Mouse (Mus musculus) limb, embryonic 12.5 days (tissue): ENCODE measurements around the gene Trmt1. TPM values are rescaled to one million over a fixed set of nuclear protein-coding genes. Genes with fewer than 3 reads are reported as not detected.

Experiments used
- ATAC-seq: fragments of 200-750 bp; cut with Nextera tagmentation; 2 replicates; pipeline ENCODE4 v1.8.0; 2017; ENCODE audit warnings: low read depth, moderate TSS enrichment; ENCODE audit not compliant: insufficient number of reproducible peaks, insufficient read depth, low FRiP score, low TSS enrichment
- H3K27ac ChIP-seq: fragments of 300-500 bp; sonication (generic); 2 replicates; pipeline ENCODE4 v1.5.1; 2016; ENCODE audit warnings: mild to moderate bottlenecking, moderate library complexity
- H3K27me3 ChIP-seq: fragments of 300-500 bp; sonication (generic); 2 replicates; pipeline ENCODE4 v1.6.1; 2016; ENCODE audit warnings: mild to moderate bottlenecking, moderate library complexity
- H3K36me3 ChIP-seq: fragments of 300-500 bp; sonication (generic); 2 replicates; pipeline ENCODE4 v1.6.1; 2016; ENCODE audit warnings: mild to moderate bottlenecking, moderate library complexity
- H3K4me1 ChIP-seq: fragments of 300-500 bp; sonication (generic); replicated peaks from 2 replicates; pipeline ENCODE4 v1.6.1; 2016
- H3K4me2 ChIP-seq: fragments of 300-500 bp; sonication (generic); 2 replicates; pipeline ENCODE4 v1.6.1; 2016; ENCODE audit warnings: mild to moderate bottlenecking, moderate library complexity
- H3K4me3 ChIP-seq: fragments of 300-500 bp; sonication (generic); replicated peaks from 2 replicates; pipeline ENCODE4 v1.5.1; 2016; ENCODE audit warnings: mild to moderate bottlenecking
- H3K9ac ChIP-seq: fragments of 300-500 bp; sonication (generic); replicated peaks from 2 replicates; pipeline ENCODE4 v1.6.1; 2016; ENCODE audit warnings: mild to moderate bottlenecking, moderate library complexity
- H3K9me3 ChIP-seq: fragments of 300-500 bp; sonication (generic); 2 replicates; pipeline ENCODE4 v1.6.1; 2016; ENCODE audit warnings: mild to moderate bottlenecking, moderate library complexity
- WGBS: fragments of 180-500 bp; shearing (Covaris S2); methylation state at CpG from one replicate; pipeline ENCODE4 v1.1.7; 2016; 5-methylcytosine and 5-hydroxymethylcytosine counted together
- polyA plus RNA-seq: library from polyadenylated mRNA; unstranded; fragments of >200 nt; fragmentation: Nextera tagmentation; extraction: Ambion mirVana; gene quantifications from 2 replicates; pipeline ENCODE4 v1.2.1, GENCODE M21; 2016

Gene Trmt1
- polyA plus RNA-seq, 1 experiment from 2014 or later = 66.9 TPM

- peak; percentile 86 for ATAC-seq
- Histone ChIP-seq H3K36me3 (peaks cover 38% of the 10 kb centered on the region), H3K27me3 (peaks cover 35% of the 10 kb centered on the region)
Measured at GRCm38 (mm10) chr8:84711933-84712758, 26.0 kb downstream of the Trmt1 start.

DNA sequence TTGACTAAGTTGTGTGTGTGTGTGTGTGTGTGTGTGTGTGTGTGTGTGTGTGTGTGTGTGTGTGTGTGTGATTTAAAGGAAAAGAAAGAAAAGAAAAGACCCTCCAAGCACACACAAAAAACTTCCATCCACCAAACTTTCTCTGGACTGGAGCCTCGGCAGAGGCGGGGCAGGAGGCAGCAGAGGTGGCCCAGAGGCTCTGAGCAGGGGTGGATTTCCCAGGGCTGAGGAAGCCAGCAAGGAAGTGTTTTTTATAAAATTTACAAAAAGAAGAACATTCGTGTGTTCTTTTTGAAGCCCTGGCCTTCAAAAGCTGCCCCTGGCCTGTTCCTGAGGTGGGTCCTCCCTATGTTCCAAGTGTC, 26.6 kb downstream of the Trmt1 start:
- peaks cover 93% of the 10 kb centered on the region for H3K4me1 ChIP-seq
- peaks cover 41% of the 10 kb centered on the region for H3K36me3 ChIP-seq
- H3K27ac ChIP-seq = peak overlapping the region; percentile 97
- 15% methylated on average over 3 of the region's 3 CpGs for WGBS
- H3K9ac ChIP-seq = 0 out of 2 replicates have a peak overlapping the region, but pooled peaks have one; percentile 28
- H3K4me2 ChIP-seq = peak overlapping the region; percentile 40; the same call in 1 of the 2 replicates
- peaks cover 29% of the 10 kb centered on the region for H3K27me3 ChIP-seq
- ATAC-seq = peak; percentile 14; the same call in 1 of the 2 replicates
- H3K9me3 ChIP-seq = no peaks in the 10 kb centered on the region
- H3K4me3 ChIP-seq = no peak overlapping the region

More at GRCm38 (mm10) chr8:84711933-84712758, 26.0 kb downstream of the Trmt1 start:
- Histone ChIP-seq H3K4me1 (peaks cover 93% of the 10 kb centered on the region), H3K4me2 (peak overlapping the region; percentile 40), H3K4me3 (0 out of 2 replicates have a peak overlapping the region, but pooled peaks have one; percentile 10), H3K9me3 (no peaks in the 10 kb centered on the region), H3K27ac (peak overlapping the region; percentile 97), H3K9ac (peak overlapping the region; percentile 28; the same call in 1 of the 2 replicates)
- WGBS = 8% methylated on average over 11 of the region's 11 CpGs

DNA sequence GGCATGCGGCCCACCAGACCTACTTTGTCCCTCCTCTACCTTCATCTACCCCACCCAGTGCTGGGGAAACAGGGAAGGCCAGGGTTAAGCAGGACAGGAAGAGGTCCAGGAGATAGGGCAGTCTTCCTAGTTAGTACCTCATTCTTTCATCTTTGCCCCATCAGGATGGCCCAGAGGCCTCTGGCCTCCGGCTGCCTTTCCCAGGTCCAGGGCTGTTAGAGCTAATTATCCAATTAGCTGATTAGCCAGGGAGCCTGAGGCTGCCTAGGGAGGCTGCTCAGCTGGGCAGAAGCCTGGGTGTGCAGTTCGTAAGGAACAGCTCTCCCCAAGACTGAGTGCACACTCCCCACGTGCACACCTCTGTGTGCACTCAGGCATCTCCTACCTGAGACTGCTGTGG, 27.3 kb downstream of the Trmt1 start:
- peaks cover 39% of the 10 kb centered on the region for H3K36me3 ChIP-seq
- peak overlapping the region; percentile 20; the same call in 1 of the 2 replicates for H3K4me2 ChIP-seq
- ATAC-seq = no peak
- peak overlapping the region; percentile 97 for H3K27ac ChIP-seq
- H3K27me3 ChIP-seq = peaks cover 23% of the 10 kb centered on the region
- peaks cover 89% of the 10 kb centered on the region for H3K4me1 ChIP-seq
- no peak overlapping the region for H3K4me3 ChIP-seq
- no peaks in the 10 kb centered on the region for H3K9me3 ChIP-seq
- 38% methylated on average over 4 of the region's 4 CpGs for WGBS
- H3K9ac ChIP-seq = peak overlapping the region; percentile 8; the same call in 1 of the 2 replicates

DNA sequence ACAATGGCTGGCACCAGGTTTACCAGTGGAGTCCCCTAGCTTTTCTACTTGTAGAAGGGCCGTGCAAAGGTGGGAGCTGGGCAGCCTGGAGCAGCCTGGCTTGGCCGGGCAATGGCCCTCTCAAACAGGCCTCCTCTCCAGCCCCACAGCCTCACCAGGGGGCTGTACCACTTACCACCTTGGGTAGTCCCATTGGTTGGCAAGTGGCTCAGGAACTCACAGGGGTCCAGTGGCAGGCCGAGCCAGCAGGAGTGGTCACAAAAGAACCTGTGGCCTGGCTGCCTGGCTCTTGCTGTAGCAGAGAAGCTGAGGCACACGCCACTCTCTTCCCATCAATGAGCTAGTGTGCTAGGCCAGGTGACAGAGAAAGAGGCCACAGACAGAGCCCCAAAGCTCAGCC, 28.1 kb downstream of the Trmt1 start:
- 63% methylated on average over 4 of the region's 4 CpGs for WGBS
- no peaks in the 10 kb centered on the region for H3K9me3 ChIP-seq
- peaks cover 23% of the 10 kb centered on the region for H3K27me3 ChIP-seq
- peaks cover 43% of the 10 kb centered on the region for H3K36me3 ChIP-seq
- no peak overlapping the region for H3K4me3 ChIP-seq
- H3K4me2 ChIP-seq = 0 out of 2 replicates have a peak overlapping the region, but pooled peaks have one; percentile 13
- H3K4me1 ChIP-seq = peaks cover 90% of the 10 kb centered on the region
- ATAC-seq = no peak
- H3K9ac ChIP-seq = peak overlapping the region; percentile 14; the same call in 1 of the 2 replicates
- peak overlapping the region; percentile 97 for H3K27ac ChIP-seq

GRCm38 (mm10) chr8:84715893-84716468, 29.9 kb downstream of the Trmt1 start:
- H3K9ac ChIP-seq = no peak overlapping the region
- H3K9me3 ChIP-seq = no peaks in the 10 kb centered on the region
- peak overlapping the region; percentile 19 for H3K4me2 ChIP-seq
- WGBS = 8% methylated on average over 27 of the region's 27 CpGs
- peaks cover 84% of the 10 kb centered on the region for H3K4me1 ChIP-seq
- peak overlapping the region; percentile 79 for H3K27ac ChIP-seq
- H3K36me3 ChIP-seq = peaks cover 57% of the 10 kb centered on the region
- no peak overlapping the region for H3K4me3 ChIP-seq
- ATAC-seq = no peak
- H3K27me3 ChIP-seq = peaks cover 28% of the 10 kb centered on the region

- Histone ChIP-seq H3K9me3 (no peaks in the 10 kb centered on the region), H3K4me1 (peaks cover 84% of the 10 kb centered on the region), H3K4me3 (no peak overlapping the region), H3K27ac (peak overlapping the region; percentile 84), H3K36me3 (peaks cover 62% of the 10 kb centered on the region), H3K4me2 (no peak overlapping the region), H3K27me3 (peaks cover 28% of the 10 kb centered on the region), H3K9ac (no peak overlapping the region)
- WGBS = 69% methylated on average over 11 of the region's 11 CpGs
- ATAC-seq = no peak
Measured at GRCm38 (mm10) chr8:84716790-84717189, 30.7 kb downstream of the Trmt1 start.

- H3K27ac ChIP-seq = peak overlapping the region; percentile 25; the same call in 1 of the 2 replicates
Measured at GRCm38 (mm10) chr8:84718476-84718875, 32.4 kb downstream of the Trmt1 start.

GRCm38 (mm10) chr8:84718959-84719690, 33.0 kb downstream of the Trmt1 start:
- Histone ChIP-seq H3K9ac (no peak overlapping the region), H3K9me3 (no peaks in the 10 kb centered on the region), H3K4me1 (peaks cover 84% of the 10 kb centered on the region), H3K4me2 (no peak overlapping the region), H3K27me3 (peaks cover 27% of the 10 kb centered on the region), H3K36me3 (peaks cover 62% of the 10 kb centered on the region), H3K4me3 (no peak overlapping the region), H3K27ac (peak overlapping the region; percentile 25; the same call in 1 of the 2 replicates)
- no peak for ATAC-seq
- WGBS = 71% methylated on average over 5 of the region's 5 CpGs

More at GRCm38 (mm10) chr8:84718476-84718875, 32.4 kb downstream of the Trmt1 start:
- Histone ChIP-seq H3K36me3 (peaks cover 62% of the 10 kb centered on the region), H3K4me3 (no peak overlapping the region), H3K9ac (no peak overlapping the region), H3K4me2 (no peak overlapping the region), H3K27me3 (peaks cover 28% of the 10 kb centered on the region), H3K9me3 (no peaks in the 10 kb centered on the region), H3K4me1 (peaks cover 84% of the 10 kb centered on the region)
- 88% methylated on average over 5 of the region's 5 CpGs for WGBS
- ATAC-seq = no peak

GRCm38 (mm10) chr8:84722530-84722849, 36.4 kb downstream of the Trmt1 start:
- H3K4me3 ChIP-seq = no peak overlapping the region
- H3K9ac ChIP-seq = no peak overlapping the region
- peaks cover 81% of the 10 kb centered on the region for H3K4me1 ChIP-seq
- peak overlapping the region; percentile 54 for H3K4me2 ChIP-seq
- peak overlapping the region; percentile 99 for H3K27ac ChIP-seq
- peaks cover 81% of the 10 kb centered on the region for H3K36me3 ChIP-seq
- peaks cover 12% of the 10 kb centered on the region for H3K27me3 ChIP-seq
- no peaks in the 10 kb centered on the region for H3K9me3 ChIP-seq
- 17% methylated on average over 6 of the region's 6 CpGs for WGBS
- ATAC-seq = no peak; the same call in none of the 2 replicates

DNA sequence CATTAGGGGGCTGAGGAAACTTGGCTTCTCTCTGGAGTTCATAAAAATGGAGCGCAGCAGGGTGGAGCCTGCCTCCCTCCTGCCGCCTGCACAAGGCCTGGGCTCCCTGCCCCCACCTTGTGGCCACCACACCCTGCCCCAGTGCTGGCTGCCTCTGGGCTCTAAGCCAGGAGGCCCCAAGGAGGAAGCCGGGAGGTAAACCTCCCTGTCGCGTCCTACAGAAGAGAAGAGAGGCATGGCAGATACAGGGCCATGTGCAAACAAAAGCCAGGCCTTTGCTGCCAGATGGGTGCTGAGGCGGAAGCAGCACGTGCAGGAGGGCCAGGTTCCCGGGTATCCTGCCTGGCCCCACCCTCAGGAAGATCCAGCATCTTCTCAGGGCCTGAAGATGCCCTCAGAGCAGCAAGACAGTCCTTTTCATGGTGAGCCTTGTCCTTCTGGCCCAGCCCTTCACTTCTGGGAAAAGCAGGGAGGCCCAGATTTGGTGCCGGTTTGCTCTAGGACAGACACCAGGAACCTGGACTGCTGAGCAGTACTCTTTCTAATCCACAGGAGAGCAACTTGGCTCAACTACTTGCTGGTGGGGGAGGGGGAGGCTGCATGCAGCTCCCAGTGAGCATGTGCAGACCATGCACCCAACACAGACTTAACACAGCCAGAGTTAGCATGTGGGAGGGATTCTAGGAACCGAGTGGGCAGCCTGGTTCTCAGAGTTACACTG, 36.9 kb downstream of the Trmt1 start, which contains the start of gene G430095P16Rik:
Gene G430095P16Rik (plus strand): TSS at position 158 of the 721 bp plus-strand sequence.
- Histone ChIP-seq H3K9me3 (no peaks in the 10 kb centered on the region), H3K4me2 (peak within 1 kb of the TSS; percentile 54), H3K4me1 (peaks cover 80% of the 10 kb centered on the region), H3K9ac (peak within 1 kb of the TSS; percentile 65), H3K36me3 (peaks cover 81% of the 10 kb centered on the region), H3K4me3 (peak within 1 kb of the TSS; percentile 27), H3K27ac (peak within 1 kb of the TSS; percentile 99), H3K27me3 (peaks cover 12% of the 10 kb centered on the region)
- peak; percentile 91 for ATAC-seq
- 7% methylated on average over 10 of the region's 10 CpGs for WGBS
